Mouse (Mus musculus): ENCODE results near the gene Pdzd2. TPM values are rescaled to one million over a fixed set of nuclear protein-coding genes. Genes with fewer than 3 reads are reported as not detected.

Pdzd2 gene
- polyA plus RNA-seq, 1 experiment = 19.8 TPM

DNA sequence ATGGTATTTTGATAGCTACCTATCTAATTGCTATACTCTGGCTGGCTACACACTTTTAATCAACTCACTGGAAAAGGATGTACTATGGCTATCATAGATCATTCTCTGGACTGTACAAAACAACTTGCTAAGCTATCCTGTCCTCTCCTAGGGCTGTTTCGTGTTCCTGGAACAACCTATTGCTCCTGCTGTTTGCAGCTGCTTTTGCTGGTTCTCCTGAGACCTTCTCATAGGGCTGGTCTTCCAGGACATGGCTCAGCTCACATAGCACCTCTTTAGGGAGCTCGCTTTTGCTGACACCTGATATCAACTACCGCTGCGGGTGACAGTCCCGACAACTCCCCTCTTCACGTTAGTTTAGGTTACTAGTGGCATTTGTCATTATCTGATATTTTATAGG is 288.9 kb downstream of the Pdzd2 start:
- Histone ChIP-seq H3K4me3 (ENCODE audit: insufficient read depth, low read length) (no peak overlapping the region), H3K4me1 (ENCODE audit: control insufficient read depth, insufficient read depth, low read length) (peaks cover 9% of the 10 kb centered on the region), H3K27ac (ENCODE audit: insufficient read depth, low read length) (no peak overlapping the region)
- TF ChIP-seq POLR2A (IDR thresholded peaks at IDR 0.05; ENCODE audit: extremely low read depth, insufficient read depth, low read length) = no peak
- TF ChIP-seq CTCF (IDR thresholded peaks at IDR 0.05; ENCODE audit: extremely low read depth, insufficient read depth, low read length) = no peak

DNA sequence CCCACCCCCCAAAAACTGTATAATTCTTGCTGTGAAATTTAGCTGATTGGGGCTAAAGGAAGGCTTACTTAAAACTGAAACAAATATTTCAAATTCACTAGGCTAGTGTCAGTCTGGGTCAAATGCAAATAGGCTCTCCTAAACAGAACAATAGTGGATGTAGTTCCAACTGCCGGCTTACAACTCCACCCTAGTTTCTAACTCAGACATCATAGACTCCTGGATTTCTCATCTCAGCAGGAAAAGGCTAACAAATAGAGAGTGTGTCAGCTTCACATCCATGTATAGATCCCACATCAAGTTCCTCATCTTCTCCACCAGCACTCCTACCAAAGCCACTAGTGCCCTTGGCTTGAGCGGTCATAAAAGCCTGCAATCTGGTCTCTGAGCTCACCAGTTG is 290.4 kb downstream of the Pdzd2 start:
- TF ChIP-seq CTCF (IDR thresholded peaks at IDR 0.05; ENCODE audit: extremely low read depth, insufficient read depth, low read length) (no peak), POLR2A (IDR thresholded peaks at IDR 0.05; ENCODE audit: extremely low read depth, insufficient read depth, low read length) (no peak)
- Histone ChIP-seq H3K4me3 (ENCODE audit: insufficient read depth, low read length) (no peak overlapping the region), H3K4me1 (ENCODE audit: control insufficient read depth, insufficient read depth, low read length) (peaks cover 9% of the 10 kb centered on the region), H3K27ac (ENCODE audit: insufficient read depth, low read length) (no peak overlapping the region)

DNA sequence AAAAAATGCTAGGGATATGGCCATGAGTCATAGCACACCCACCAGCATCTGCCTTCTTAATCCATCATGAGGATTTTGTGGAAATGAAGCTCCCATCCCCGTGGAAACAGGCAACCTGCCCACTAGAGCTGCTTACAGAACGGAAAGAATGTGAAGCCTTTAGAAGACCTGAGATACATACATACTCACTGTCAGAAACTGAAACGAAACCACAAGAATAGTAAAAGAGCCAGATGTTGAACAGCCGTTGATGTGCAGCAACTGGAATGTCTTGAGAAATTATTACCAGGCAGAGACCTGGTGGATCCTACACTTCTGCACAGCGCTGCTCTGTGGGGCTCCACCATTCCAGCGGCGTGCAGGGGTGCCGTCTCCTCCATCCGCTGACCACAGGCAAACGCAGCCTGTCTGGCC is 292.7 kb downstream of the Pdzd2 start:
- Histone ChIP-seq H3K4me1 (ENCODE audit: control insufficient read depth, insufficient read depth, low read length) (peaks cover 6% of the 10 kb centered on the region), H3K27ac (ENCODE audit: insufficient read depth, low read length) (no peak overlapping the region), H3K4me3 (ENCODE audit: insufficient read depth, low read length) (no peak overlapping the region)
- TF ChIP-seq CTCF (IDR thresholded peaks at IDR 0.05; ENCODE audit: extremely low read depth, insufficient read depth, low read length) (no peak), POLR2A (IDR thresholded peaks at IDR 0.05; ENCODE audit: extremely low read depth, insufficient read depth, low read length) (no peak)

DNA sequence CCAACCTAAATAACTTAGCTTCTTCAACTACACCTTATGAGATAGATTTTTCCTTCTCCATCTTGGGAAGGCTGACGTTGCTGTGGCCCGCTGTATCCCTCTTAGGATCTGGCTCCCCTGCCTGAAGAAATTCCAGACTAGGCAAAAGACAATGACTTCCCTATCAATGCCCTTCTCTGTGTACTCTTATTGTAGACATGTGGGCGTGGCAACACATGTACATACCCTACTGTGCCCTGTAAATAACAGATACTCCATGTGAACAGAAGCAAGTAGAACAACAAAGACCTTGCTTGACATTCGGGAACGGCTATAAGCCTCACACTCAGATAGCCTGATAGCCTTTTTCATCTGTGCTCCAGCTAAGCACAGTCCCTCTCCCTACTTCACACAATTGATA is 295.2 kb downstream of the Pdzd2 start:
- Histone ChIP-seq H3K4me3 (ENCODE audit: insufficient read depth, low read length) (no peak overlapping the region), H3K27ac (ENCODE audit: insufficient read depth, low read length) (no peak overlapping the region), H3K4me1 (ENCODE audit: control insufficient read depth, insufficient read depth, low read length) (peaks cover 6% of the 10 kb centered on the region)
- TF ChIP-seq CTCF (IDR thresholded peaks at IDR 0.05; ENCODE audit: extremely low read depth, insufficient read depth, low read length) (no peak), POLR2A (IDR thresholded peaks at IDR 0.05; ENCODE audit: extremely low read depth, insufficient read depth, low read length) (no peak)

DNA sequence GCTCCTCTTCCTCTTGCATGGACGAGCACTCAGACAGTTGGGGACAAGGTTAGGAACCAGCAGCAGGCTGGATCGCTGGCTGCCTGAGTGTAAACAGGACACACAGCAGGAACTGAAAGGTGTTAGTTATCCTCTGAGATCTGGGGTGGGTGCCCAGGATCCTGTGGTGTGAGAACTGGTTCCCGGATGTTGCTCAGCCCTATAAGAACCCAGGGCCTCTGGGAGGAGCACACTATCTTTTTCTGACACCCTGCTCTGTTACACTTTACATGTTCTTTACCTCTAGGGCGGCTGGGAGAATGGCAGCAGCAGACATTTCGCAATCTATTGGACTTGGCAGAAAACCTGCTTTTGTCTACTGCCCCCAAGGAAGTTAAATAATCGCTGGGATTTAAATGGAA is 300.4 kb downstream of the Pdzd2 start:
- Histone ChIP-seq H3K4me1 (ENCODE audit: control insufficient read depth, insufficient read depth, low read length) (peaks cover 3% of the 10 kb centered on the region; the same call in 1 of the 2 replicates), H3K27ac (ENCODE audit: insufficient read depth, low read length) (no peak overlapping the region), H3K4me3 (ENCODE audit: insufficient read depth, low read length) (no peak overlapping the region)
- TF ChIP-seq CTCF (IDR thresholded peaks at IDR 0.05; ENCODE audit: extremely low read depth, insufficient read depth, low read length) (no peak), POLR2A (IDR thresholded peaks at IDR 0.05; ENCODE audit: extremely low read depth, insufficient read depth, low read length) (no peak)

DNA sequence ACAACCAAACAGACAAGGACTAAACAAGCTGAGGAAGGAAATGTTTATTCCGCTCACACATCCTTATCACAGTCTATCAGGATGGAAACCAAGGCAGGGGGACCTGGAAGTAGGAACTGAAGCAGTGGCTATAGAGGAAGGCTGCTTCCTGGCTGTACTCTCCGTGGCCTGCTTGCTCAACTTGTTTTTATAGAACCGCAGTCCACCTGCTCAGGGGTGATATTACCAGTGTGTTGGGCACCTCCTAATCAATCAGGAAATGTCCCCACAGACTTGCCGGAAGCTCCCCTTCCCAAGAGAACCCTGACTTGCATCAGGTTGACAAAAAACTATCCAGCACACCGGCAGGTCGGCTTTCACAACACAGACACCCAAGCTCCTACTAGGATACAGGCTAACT is 301.0 kb downstream of the Pdzd2 start:
- peaks cover 3% of the 10 kb centered on the region; the same call in 1 of the 2 replicates for H3K4me1 ChIP-seq (ENCODE audit: control insufficient read depth, insufficient read depth, low read length)
- no peak overlapping the region for H3K27ac ChIP-seq (ENCODE audit: insufficient read depth, low read length)
- H3K4me3 ChIP-seq (ENCODE audit: insufficient read depth, low read length) = no peak overlapping the region
- TF ChIP-seq POLR2A (IDR thresholded peaks at IDR 0.05; ENCODE audit: extremely low read depth, insufficient read depth, low read length) (no peak), CTCF (IDR thresholded peaks at IDR 0.05; ENCODE audit: extremely low read depth, insufficient read depth, low read length) (no peak)

DNA sequence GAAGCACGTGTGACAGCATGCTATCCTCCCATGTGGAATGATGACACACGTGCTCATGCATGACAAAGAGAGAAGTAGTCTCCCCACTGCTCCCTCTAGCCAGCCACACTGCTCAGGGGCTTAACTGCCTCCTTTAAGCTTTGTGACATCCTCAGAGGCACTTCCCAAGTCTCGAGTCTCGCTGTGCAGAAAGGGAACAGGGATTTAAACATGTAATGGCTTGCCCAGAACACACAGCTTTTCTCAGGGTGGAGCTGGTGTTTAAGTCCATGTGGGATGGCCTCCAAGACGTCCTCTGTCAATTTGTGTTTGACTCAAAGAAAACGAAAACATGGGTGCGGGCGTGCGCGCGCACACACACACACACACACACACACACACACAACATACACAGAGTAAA is 301.6 kb downstream of the Pdzd2 start:
- no peak for TF ChIP-seq POLR2A (IDR thresholded peaks at IDR 0.05; ENCODE audit: extremely low read depth, insufficient read depth, low read length)
- no peak for TF ChIP-seq CTCF (IDR thresholded peaks at IDR 0.05; ENCODE audit: extremely low read depth, insufficient read depth, low read length)
- H3K27ac ChIP-seq (ENCODE audit: insufficient read depth, low read length) = no peak overlapping the region
- H3K4me1 ChIP-seq (ENCODE audit: control insufficient read depth, insufficient read depth, low read length) = peaks cover 3% of the 10 kb centered on the region; the same call in 1 of the 2 replicates
- no peak overlapping the region for H3K4me3 ChIP-seq (ENCODE audit: insufficient read depth, low read length)

DNA sequence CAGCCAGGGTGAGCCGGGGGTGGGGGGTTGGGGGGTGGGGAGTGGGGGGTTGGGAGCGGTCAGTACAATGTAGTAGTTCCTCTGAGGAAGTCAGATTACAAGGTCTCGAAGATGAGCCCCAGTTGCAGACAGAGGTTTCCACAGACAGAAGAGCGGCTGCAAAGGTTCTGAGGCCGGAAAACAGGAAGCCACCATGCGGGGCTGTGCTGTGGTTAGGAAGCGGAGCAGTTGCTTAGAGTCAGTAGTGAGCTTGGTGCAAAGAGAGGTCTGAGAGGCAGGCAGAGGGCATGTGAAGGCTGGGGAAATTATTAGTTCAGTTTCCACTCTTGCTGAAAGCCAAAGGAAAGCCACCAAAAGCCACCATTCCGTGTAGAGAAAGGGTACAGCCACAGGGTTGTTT is 303.8 kb downstream of the Pdzd2 start:
- Histone ChIP-seq H3K4me1 (ENCODE audit: control insufficient read depth, insufficient read depth, low read length) (peaks cover 3% of the 10 kb centered on the region; the same call in 1 of the 2 replicates), H3K27ac (ENCODE audit: insufficient read depth, low read length) (no peak overlapping the region), H3K4me3 (ENCODE audit: insufficient read depth, low read length) (no peak overlapping the region)
- TF ChIP-seq POLR2A (IDR thresholded peaks at IDR 0.05; ENCODE audit: extremely low read depth, insufficient read depth, low read length) (no peak), CTCF (IDR thresholded peaks at IDR 0.05; ENCODE audit: extremely low read depth, insufficient read depth, low read length) (no peak)

DNA sequence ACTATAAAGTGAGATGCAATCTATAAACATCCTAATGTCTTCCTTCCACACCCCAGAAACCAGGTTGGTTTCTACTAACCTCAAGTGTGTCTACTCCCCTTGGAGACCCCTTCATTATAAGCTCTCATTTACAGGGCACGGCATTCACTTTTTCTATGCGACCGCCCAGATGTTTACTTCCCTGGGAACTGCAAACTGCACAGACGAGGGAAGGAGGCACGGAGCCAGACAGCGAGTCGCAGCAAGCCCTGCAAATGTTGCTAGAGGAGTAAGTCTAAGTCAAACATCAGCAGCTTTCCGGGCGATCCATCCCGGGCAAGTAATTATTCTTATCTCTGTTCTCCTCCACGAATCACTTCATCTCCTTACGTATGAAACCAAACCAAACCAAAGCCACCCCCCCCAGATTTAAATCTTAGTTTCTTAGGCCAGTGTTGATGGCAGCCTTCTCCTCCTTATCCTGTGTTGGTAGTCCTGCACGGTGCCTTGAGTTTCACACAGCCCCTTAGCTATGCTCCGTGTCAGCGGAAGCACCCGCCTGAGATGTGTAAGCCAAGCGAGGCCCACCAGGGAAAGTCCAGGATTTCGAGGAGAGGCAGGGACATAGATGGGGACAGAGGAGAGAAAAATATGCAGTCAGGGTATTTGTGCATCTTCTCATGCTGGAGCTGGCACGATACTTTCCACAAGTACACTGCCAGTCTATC is 305.7 kb downstream of the Pdzd2 start:
- H3K4me3 ChIP-seq (ENCODE audit: insufficient read depth, low read length) = no peak overlapping the region
- no peak overlapping the region for H3K27ac ChIP-seq (ENCODE audit: insufficient read depth, low read length)
- TF ChIP-seq POLR2A (IDR thresholded peaks at IDR 0.05; ENCODE audit: extremely low read depth, insufficient read depth, low read length) = no peak
- no peak for TF ChIP-seq CTCF (IDR thresholded peaks at IDR 0.05; ENCODE audit: extremely low read depth, insufficient read depth, low read length)

DNA sequence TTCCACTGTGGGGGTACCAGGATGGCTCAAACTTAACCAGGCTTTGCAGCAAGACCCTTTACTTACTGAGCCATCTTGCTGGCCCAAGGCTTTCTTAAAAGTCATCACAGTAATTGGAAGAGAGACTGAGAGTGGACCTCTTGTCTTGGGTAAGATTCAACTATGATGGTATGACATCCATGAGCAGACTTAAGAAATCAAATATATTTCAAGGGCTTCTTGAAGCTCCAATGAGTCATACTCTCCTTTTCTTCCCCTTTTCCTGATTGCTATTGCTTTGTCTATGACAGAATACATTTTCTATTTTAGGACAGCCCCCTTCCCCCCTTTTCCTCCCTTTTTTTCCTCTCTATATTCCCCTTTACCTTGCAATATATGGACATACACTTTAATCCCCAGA is 306.8 kb downstream of the Pdzd2 start:
- H3K4me1 ChIP-seq (ENCODE audit: control insufficient read depth, insufficient read depth, low read length) = no peaks in the 10 kb centered on the region
- TF ChIP-seq POLR2A (IDR thresholded peaks at IDR 0.05; ENCODE audit: extremely low read depth, insufficient read depth, low read length) (no peak), CTCF (IDR thresholded peaks at IDR 0.05; ENCODE audit: extremely low read depth, insufficient read depth, low read length) (no peak)
- H3K4me3 ChIP-seq (ENCODE audit: insufficient read depth, low read length) = no peak overlapping the region
- no peak overlapping the region for H3K27ac ChIP-seq (ENCODE audit: insufficient read depth, low read length)

More for the DNA sequence above, 305.7 kb downstream of the Pdzd2 start:
- no peaks in the 10 kb centered on the region for H3K4me1 ChIP-seq (ENCODE audit: control insufficient read depth, insufficient read depth, low read length)
